19 mouse cellular contexts compared by ENCODE assay signal in genomic region chr7:131992873-131993272, GRCm38 (mm10). TPM values are rescaled to one million over a fixed set of nuclear protein-coding genes. Genes with fewer than 3 reads are reported as not detected.
DNase-seq lines count a peak whose midpoint lies in the region; ATAC-seq and TF ChIP-seq lines count a peak whose summit lies in the region.
"Had no signal": no experiment of that assay in that cellular context is flagged by ENCODE, and none has a peak within 500 bp of the region (broad histone marks: within the 10 kb centered on the region; RNA-seq: fewer than 3 reads in every experiment).

No protein-coding gene starts in this region.

- H3K4me3 ChIP-seq in forebrain, postnatal 0 days (ENCODE audit: low read depth, low read length): no peak overlapping the region
- H3K4me3 ChIP-seq in forebrain, embryonic 12.5 days (replicated peaks): no peak overlapping the region
- H3K4me3 ChIP-seq: embryonic facial prominence, embryonic 13.5 days; forebrain, embryonic 10.5 days; forebrain, embryonic 13.5 days; forebrain, embryonic 15.5 days had no signal

- 52% methylated on average over 3 of the region's 3 CpGs for WGBS in forebrain, postnatal 0 days
- 75% methylated on average over 3 of the region's 3 CpGs for WGBS in forebrain, embryonic 12.5 days

- no peaks in the 10 kb centered on the region for H3K4me1 ChIP-seq in forebrain, postnatal 0 days (ENCODE audit: insufficient read depth)
- H3K4me1 ChIP-seq in forebrain, embryonic 12.5 days: no peaks in the 10 kb centered on the region
- H3K4me1 ChIP-seq: embryonic facial prominence, embryonic 13.5 days; forebrain, embryonic 13.5 days; forebrain, embryonic 15.5 days had no signal

- no peaks in the 10 kb centered on the region for H3K27me3 ChIP-seq in forebrain, postnatal 0 days (ENCODE audit: insufficient read depth, low read length)
- H3K27me3 ChIP-seq in forebrain, embryonic 12.5 days: no peaks in the 10 kb centered on the region
- H3K27me3 ChIP-seq: embryonic facial prominence, embryonic 13.5 days; forebrain, embryonic 13.5 days; forebrain, embryonic 15.5 days had no signal

- H3K9ac ChIP-seq in forebrain, postnatal 0 days: no peak overlapping the region
- no peak overlapping the region for H3K9ac ChIP-seq in forebrain, embryonic 12.5 days
- H3K9ac ChIP-seq: embryonic facial prominence, embryonic 13.5 days; forebrain, embryonic 13.5 days; forebrain, embryonic 15.5 days had no signal

- H3K27ac ChIP-seq in forebrain, postnatal 0 days (ENCODE audit: low read depth, low read length): 0 out of 2 replicates have a peak overlapping the region, but pooled peaks have one; percentile 21
- H3K27ac ChIP-seq in forebrain, embryonic 12.5 days: no peak overlapping the region
- H3K27ac ChIP-seq: embryonic facial prominence, embryonic 13.5 days; forebrain, embryonic 10.5 days; forebrain, embryonic 13.5 days; forebrain, embryonic 15.5 days had no signal

- TF ChIP-seq CTCF in forebrain, postnatal 0 days (IDR thresholded peaks at IDR 0.05; ENCODE audit: low read depth): no peak

- no peak overlapping the region for H3K4me2 ChIP-seq in forebrain, postnatal 0 days (ENCODE audit: low read depth)
- no peak overlapping the region for H3K4me2 ChIP-seq in forebrain, embryonic 12.5 days
- H3K4me2 ChIP-seq: embryonic facial prominence, embryonic 13.5 days; forebrain, embryonic 13.5 days; forebrain, embryonic 15.5 days had no signal

- no peak for ATAC-seq in forebrain, postnatal 0 days
- ATAC-seq in forebrain, embryonic 12.5 days (ENCODE audit: low FRiP score): no peak
- ATAC-seq: forebrain, embryonic 13.5 days; forebrain, embryonic 15.5 days had no signal

- H3K9me3 ChIP-seq in forebrain, postnatal 0 days (ENCODE audit: low read length): no peaks in the 10 kb centered on the region
- no peaks in the 10 kb centered on the region for H3K9me3 ChIP-seq in forebrain, embryonic 12.5 days
- H3K9me3 ChIP-seq: embryonic facial prominence, embryonic 13.5 days; forebrain, embryonic 13.5 days; forebrain, embryonic 15.5 days had no signal

- no peak for DNase-seq in forebrain, postnatal 0 days
- DNase-seq in brain, adult 2 months (ENCODE audit: low read depth, low spot score): peak; percentile 64
- peak; percentile 78 for DNase-seq in fibroblast of lung, adult 2 months (ENCODE audit: low read depth)
- DNase-seq in kidney, adult 11 months: no peak
- DNase-seq: adrenal gland, adult 2 months; adrenal gland, postnatal 10 days; adrenal gland, postnatal 25 days; cerebellum, adult 11-12 months; cerebellum, adult 2 months; cerebellum, adult 9-10 months; cerebellum, postnatal 10 days; cerebellum, postnatal 25 days had no signal

- H3K36me3 ChIP-seq in forebrain, postnatal 0 days (ENCODE audit: insufficient read depth): no peaks in the 10 kb centered on the region
- no peaks in the 10 kb centered on the region for H3K36me3 ChIP-seq in forebrain, embryonic 12.5 days (replicated peaks)
- H3K36me3 ChIP-seq: embryonic facial prominence, embryonic 13.5 days; forebrain, embryonic 10.5 days; forebrain, embryonic 15.5 days had no signal

RNA-seq across cellular contexts. Expression of gene Gpr26, which starts 26.6 kb away (rescaled TPM):
- 23.4 and 27.1 TPM in 2 replicates for total RNA-seq in forebrain, postnatal 0 days (2014; rRNA removed)
- 2.1 and 3.2 TPM in 2 replicates for polyA plus RNA-seq in forebrain, postnatal 0 days (2015; fragmentation: Nextera tagmentation; extraction: Ambion mirVana)
- 0.65 and 0.77 TPM in 2 replicates for polyA plus RNA-seq in forebrain, embryonic 12.5 days (2016; fragmentation: Nextera tagmentation; extraction: Ambion mirVana)
- total RNA-seq: adrenal gland, adult 2 months; adrenal gland, postnatal 25 days; MEL had no signal
- polyA plus RNA-seq: adrenal gland, adult 2 months; C2C12 had no signal

Comparison
In these comparisons a context has a peak if more than half of its experiments do, and no peak if none do; other contexts are left out.
1. DNase-seq: peak in brain, adult 2 months (single experiment) and fibroblast of lung, adult 2 months (single experiment); none in forebrain, postnatal 0 days (single experiment) and kidney, adult 11 months (single experiment).